Mouse (Mus musculus) layer of hippocampus, postnatal 25 days (tissue): ENCODE data around the gene Aox2. TPM values are rescaled to one million over a fixed set of nuclear protein-coding genes. Genes with fewer than 3 reads are reported as not detected.

Experiments
- DNase-seq, 2 experiments: peaks; one replicate each; pipeline ENCODE4 v3.0.0; 2022; ENCODE audit warnings: mixed read lengths in 2 of 2, low spot score in 1 of 2; ENCODE audit errors: extremely low spot score in 1 of 2
- total RNA-seq, 2 experiments: library from RNA; stranded (reverse); gene quantifications; 2 replicates each; pipeline ENCODE4 v1.2.3; 2021

The Aox2 gene
- total RNA-seq, 2 experiments from 2014 or later: not detected

- no peak for DNase-seq
Measured at GRCm38 (mm10) chr1:58281625-58281988, 3.5 kb downstream of the Aox2 start.

GRCm38 (mm10) chr1:58284505-58284904, 6.4 kb downstream of the Aox2 start:
- no peak for DNase-seq

- DNase-seq: no peak
Measured at GRCm38 (mm10) chr1:58288091-58288490, 10.0 kb downstream of the Aox2 start.

GRCm38 (mm10) chr1:58289863-58290469, 11.8 kb downstream of the Aox2 start:
- no peak for DNase-seq

GRCm38 (mm10) chr1:58291394-58292300, 13.5 kb downstream of the Aox2 start:
- no peak for DNase-seq

GRCm38 (mm10) chr1:58294730-58295129, 16.6 kb downstream of the Aox2 start:
- DNase-seq: no peak

GRCm38 (mm10) chr1:58296278-58296677, 18.2 kb downstream of the Aox2 start:
- DNase-seq: peak in 1 of 2 experiments; percentile 71

GRCm38 (mm10) chr1:58296821-58297220, 18.7 kb downstream of the Aox2 start:
- no peak for DNase-seq

- DNase-seq: no peak
Measured at GRCm38 (mm10) chr1:58298347-58298746, 20.2 kb downstream of the Aox2 start.

GRCm38 (mm10) chr1:58301073-58301472, 22.9 kb downstream of the Aox2 start:
- no peak for DNase-seq

GRCm38 (mm10) chr1:58302015-58302414, 23.9 kb downstream of the Aox2 start:
- no peak for DNase-seq

GRCm38 (mm10) chr1:58303009-58303408, 24.9 kb downstream of the Aox2 start:
- no peak for DNase-seq

GRCm38 (mm10) chr1:58303726-58304125, 25.6 kb downstream of the Aox2 start:
- DNase-seq: no peak

GRCm38 (mm10) chr1:58304296-58304695, 26.2 kb downstream of the Aox2 start:
- no peak for DNase-seq

- DNase-seq: no peak
Measured at GRCm38 (mm10) chr1:58307181-58307580, 29.1 kb downstream of the Aox2 start.

- DNase-seq: no peak
Measured at GRCm38 (mm10) chr1:58308594-58308993, 30.5 kb downstream of the Aox2 start.

- DNase-seq: no peak
Measured at GRCm38 (mm10) chr1:58309853-58310252, 31.7 kb downstream of the Aox2 start.

- no peak for DNase-seq
Measured at GRCm38 (mm10) chr1:58311221-58311864, 33.2 kb downstream of the Aox2 start.

- DNase-seq: no peak
Measured at GRCm38 (mm10) chr1:58313173-58313572, 35.0 kb downstream of the Aox2 start.

- DNase-seq: no peak
Measured at GRCm38 (mm10) chr1:58315532-58315931, 37.4 kb downstream of the Aox2 start.

GRCm38 (mm10) chr1:58333222-58333621, 55.1 kb downstream of the Aox2 start:
- no peak for DNase-seq
